Mouse (Mus musculus) forebrain, embryonic 14.5 days (tissue): ENCODE data around the gene Gm10271. TPM values are rescaled to one million over a fixed set of nuclear protein-coding genes. Genes with fewer than 3 reads are reported as not detected.

Experiments used
- ATAC-seq: fragments of 200-750 bp; cut with Nextera tagmentation; 2 replicates; pipeline ENCODE4 v1.8.0; 2017; ENCODE audit warnings: mild to moderate bottlenecking, moderate library complexity
- DNase-seq: peaks from one replicate; pipeline ENCODE4 v3.0.0-alpha.2; 2015; ENCODE audit warnings: low spot score
- H3K27ac ChIP-seq: fragments of 300-500 bp; sonication (generic); 2 replicates; pipeline ENCODE4 v1.5.1; 2014; ENCODE audit warnings: low read depth, mild to moderate bottlenecking, control low read depth, low read length, moderate library complexity
- H3K27me3 ChIP-seq: fragments of 300-500 bp; sonication (generic); replicated peaks from 2 replicates; pipeline ENCODE4 v1.6.1; 2014; ENCODE audit warnings: low read length, control low read depth, mixed read lengths; ENCODE audit not compliant: control insufficient read depth, insufficient read depth
- H3K36me3 ChIP-seq: fragments of 300-500 bp; sonication (generic); 2 replicates; pipeline ENCODE4 v1.6.1; 2014; ENCODE audit warnings: low read length, control low read depth; ENCODE audit not compliant: control insufficient read depth, insufficient read depth
- H3K4me1 ChIP-seq: fragments of 300-500 bp; sonication (generic); 2 replicates; pipeline ENCODE4 v1.6.1; 2014; ENCODE audit warnings: antibody characterized with exemption, low read length, control low read depth; ENCODE audit not compliant: control insufficient read depth, insufficient read depth
- H3K4me2 ChIP-seq: fragments of 300-500 bp; sonication (generic); 2 replicates; pipeline ENCODE4 v1.6.1; 2014; ENCODE audit warnings: mild to moderate bottlenecking, control low read depth, low read length
- H3K4me3 ChIP-seq: fragments of 300-500 bp; sonication (generic); 2 replicates; pipeline ENCODE4 v1.5.1; 2014; ENCODE audit warnings: low read depth, low read length, control low read depth
- H3K9ac ChIP-seq: fragments of 300-500 bp; sonication (generic); 2 replicates; pipeline ENCODE4 v1.6.1; 2014; ENCODE audit warnings: mild to moderate bottlenecking, low read length, control low read depth, moderate library complexity
- H3K9me3 ChIP-seq: fragments of 300-500 bp; sonication (generic); replicated peaks from 2 replicates; pipeline ENCODE4 v1.6.1; 2016; ENCODE audit warnings: low read length, control low read depth, mixed read lengths; ENCODE audit not compliant: control insufficient read depth
- WGBS: fragments of 180-500 bp; shearing (Covaris S2); extraction: QIAGEN DNeasy Blood & Tissue Kit; methylation state at CpG from one replicate; pipeline ENCODE4 v1.1.7; 2014; 5-methylcytosine and 5-hydroxymethylcytosine counted together
- polyA plus RNA-seq: library from polyadenylated mRNA; unstranded; fragments of >200 nt; fragmentation: Nextera tagmentation; extraction: Ambion mirVana; gene quantifications from 2 replicates; pipeline ENCODE4 v1.2.1, GENCODE M21; 2014

Gene Gm10271
- not detected in 2 replicates for polyA plus RNA-seq

GRCm38 (mm10) chr10:116972509-116972908 lies at the start of gene Gm10271:
Gm10271 (minus strand) TSS chr10:116972609.
- DNase-seq, result no peak
- no peaks in the 10 kb centered on the region for H3K9me3 ChIP-seq
- H3K4me3 ChIP-seq, result no peak within 1 kb of the TSS
- no peak within 1 kb of the TSS for H3K4me2 ChIP-seq
- no peak within 1 kb of the TSS for H3K27ac ChIP-seq
- no peaks in the 10 kb centered on the region for H3K4me1 ChIP-seq
- H3K27me3 ChIP-seq, result no peaks in the 10 kb centered on the region
- H3K36me3 ChIP-seq, result no peaks in the 10 kb centered on the region
- no peak for ATAC-seq
- WGBS, result 96% methylated on average over 6 of the region's 6 CpGs
- no peak within 1 kb of the TSS for H3K9ac ChIP-seq

GRCm38 (mm10) chr10:117021020-117021754 lies 48.8 kb upstream of the Gm10271 start:
- H3K4me1 ChIP-seq, result no peaks in the 10 kb centered on the region
- H3K27me3 ChIP-seq, result no peaks in the 10 kb centered on the region
- ATAC-seq (no peak), DNase-seq (no peak)
- 23% methylated on average over 21 of the region's 21 CpGs for WGBS
- no peak overlapping the region for H3K9ac ChIP-seq
- H3K4me2 ChIP-seq, result no peak overlapping the region
- H3K4me3 ChIP-seq, result no peak overlapping the region
- H3K27ac ChIP-seq, result no peak overlapping the region
- H3K9me3 ChIP-seq, result no peaks in the 10 kb centered on the region
- no peaks in the 10 kb centered on the region for H3K36me3 ChIP-seq

- H3K4me1 ChIP-seq, result no peaks in the 10 kb centered on the region
- ATAC-seq (peak; percentile 18; the same call in 1 of the 2 replicates), DNase-seq (peak; percentile 35)
- no peaks in the 10 kb centered on the region for H3K36me3 ChIP-seq
- no peak overlapping the region for H3K4me2 ChIP-seq
- no peaks in the 10 kb centered on the region for H3K27me3 ChIP-seq
- H3K27ac ChIP-seq, result no peak overlapping the region
- no peak overlapping the region for H3K9ac ChIP-seq
- no peaks in the 10 kb centered on the region for H3K9me3 ChIP-seq
- no peak overlapping the region for H3K4me3 ChIP-seq
- WGBS, result 50% methylated on average over 7 of the region's 7 CpGs
Measured at GRCm38 (mm10) chr10:117018281-117018840, 46.0 kb upstream of the Gm10271 start.

GRCm38 (mm10) chr10:117014565-117014964 lies 42.2 kb upstream of the Gm10271 start:
- no peak overlapping the region for H3K4me3 ChIP-seq
- no peaks in the 10 kb centered on the region for H3K27me3 ChIP-seq
- H3K4me1 ChIP-seq, result no peaks in the 10 kb centered on the region
- no peaks in the 10 kb centered on the region for H3K36me3 ChIP-seq
- no peak overlapping the region for H3K27ac ChIP-seq
- H3K9me3 ChIP-seq, result no peaks in the 10 kb centered on the region
- 94% methylated on average over 5 of the region's 5 CpGs for WGBS
- H3K4me2 ChIP-seq, result no peak overlapping the region
- ATAC-seq (no peak), DNase-seq (no peak)
- H3K9ac ChIP-seq, result no peak overlapping the region

GRCm38 (mm10) chr10:117013689-117014390 lies 41.4 kb upstream of the Gm10271 start:
- no peaks in the 10 kb centered on the region for H3K27me3 ChIP-seq
- ATAC-seq, result peak; percentile 46; the same call in 1 of the 2 replicates
- WGBS, result 51% methylated on average over 12 of the region's 12 CpGs
- no peak overlapping the region for H3K4me2 ChIP-seq
- peak; percentile 45 for DNase-seq
- H3K9me3 ChIP-seq, result no peaks in the 10 kb centered on the region
- no peak overlapping the region for H3K4me3 ChIP-seq
- no peaks in the 10 kb centered on the region for H3K36me3 ChIP-seq
- no peak overlapping the region for H3K27ac ChIP-seq
- H3K4me1 ChIP-seq, result no peaks in the 10 kb centered on the region
- H3K9ac ChIP-seq, result no peak overlapping the region

- no peak overlapping the region for H3K4me2 ChIP-seq
- H3K4me3 ChIP-seq, result no peak overlapping the region
- no peaks in the 10 kb centered on the region for H3K36me3 ChIP-seq
- ATAC-seq (no peak), DNase-seq (no peak)
- H3K9ac ChIP-seq, result no peak overlapping the region
- H3K4me1 ChIP-seq, result no peaks in the 10 kb centered on the region
- H3K9me3 ChIP-seq, result no peaks in the 10 kb centered on the region
- no peaks in the 10 kb centered on the region for H3K27me3 ChIP-seq
- WGBS, result 51% methylated on average over 8 of the region's 8 CpGs
- no peak overlapping the region for H3K27ac ChIP-seq
Measured at GRCm38 (mm10) chr10:117011047-117011446, 38.6 kb upstream of the Gm10271 start.

- Histone ChIP-seq H3K4me2 (no peak overlapping the region), H3K4me3 (no peak overlapping the region), H3K9me3 (no peaks in the 10 kb centered on the region), H3K9ac (no peak overlapping the region), H3K36me3 (no peaks in the 10 kb centered on the region), H3K27me3 (no peaks in the 10 kb centered on the region), H3K27ac (no peak overlapping the region), H3K4me1 (no peaks in the 10 kb centered on the region)
- DNase-seq (no peak), ATAC-seq (no peak)
- WGBS, result 94% methylated on average over 6 of the region's 6 CpGs
Measured at GRCm38 (mm10) chr10:117009691-117010090, 37.3 kb upstream of the Gm10271 start.

GRCm38 (mm10) chr10:117005707-117006464 lies 33.5 kb upstream of the Gm10271 start:
- DNase-seq (no peak), ATAC-seq (no peak)
- 80% methylated on average over 12 of the region's 12 CpGs for WGBS
- H3K4me2 ChIP-seq, result no peak overlapping the region
- no peak overlapping the region for H3K4me3 ChIP-seq
- no peaks in the 10 kb centered on the region for H3K4me1 ChIP-seq
- no peaks in the 10 kb centered on the region for H3K9me3 ChIP-seq
- H3K36me3 ChIP-seq, result no peaks in the 10 kb centered on the region
- no peak overlapping the region for H3K27ac ChIP-seq
- no peak overlapping the region for H3K9ac ChIP-seq
- no peaks in the 10 kb centered on the region for H3K27me3 ChIP-seq
